Mouse (Mus musculus) liver, postnatal 0 days (tissue): ENCODE results near the gene Drosha.

Experiments
- CTCF ChIP-seq: sonication (generic); IDR thresholded peaks from 2 replicates; pipeline ENCODE4 v1.5.1; 2016; ENCODE audit warnings: antibody characterized with exemption, low read depth
- EP300 ChIP-seq: IDR thresholded peaks from 2 replicates; pipeline ENCODE4 v1.6.1; 2016; ENCODE audit warnings: antibody characterized with exemption, low read depth, mild to moderate bottlenecking

GRCm38 (mm10) chr15:12823455-12824119, 1.0 kb upstream of the Drosha start:
- no peak for TF ChIP-seq EP300
- TF ChIP-seq CTCF = no peak
